In the genomic region with DNA sequence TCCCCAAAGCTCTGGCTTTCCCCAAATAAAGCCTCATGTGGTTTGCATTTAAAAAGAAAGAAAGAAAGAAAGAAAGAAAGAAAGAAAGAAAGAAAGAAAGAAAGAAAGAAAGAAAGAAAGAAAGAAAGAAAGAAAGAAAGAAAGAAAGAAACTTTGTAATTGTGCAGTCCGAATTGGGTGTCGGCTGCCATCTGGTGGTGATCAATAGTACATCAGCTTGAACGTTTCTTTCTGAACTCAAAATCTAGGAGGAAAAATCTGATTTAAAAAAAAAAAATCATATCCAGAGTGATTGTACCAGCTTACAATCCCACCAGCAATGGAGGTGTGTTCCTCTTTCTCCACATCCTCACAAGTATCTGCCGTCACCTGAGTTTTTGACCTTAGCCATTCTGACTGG, we compare ENCODE assay signal across 11 mouse cellular contexts. TPM values are rescaled to one million over a fixed set of nuclear protein-coding genes. Genes with fewer than 3 reads are reported as not detected.
DNase-seq lines count a peak whose midpoint lies in the region; ATAC-seq and TF ChIP-seq lines count a peak whose summit lies in the region.
"Not testable (repeated sequence)": the region's sequence is repeated elsewhere in the genome, so short reads cannot be mapped to it uniquely, and the experiment has no call there.
"Had no signal": no experiment of that assay in that cellular context is flagged by ENCODE, and none has a peak within 500 bp of the region (broad histone marks: within the 10 kb centered on the region; RNA-seq: fewer than 3 reads in every experiment).

No protein-coding gene starts in this region.

- WGBS in hindbrain, postnatal 0 days: 18% methylated on average over 4 of the region's 4 CpGs

- peak; percentile 67 for TF ChIP-seq CTCF in hindbrain, postnatal 0 days (IDR thresholded peaks at IDR 0.05; ENCODE audit: low read depth)

- ATAC-seq in hindbrain, postnatal 0 days: not testable (repeated sequence)
- peak; percentile 73 for ATAC-seq in megakaryocyte, adult 5-6 weeks (ENCODE audit: poor library complexity, severe bottlenecking)

- H3K4me3 ChIP-seq in hindbrain, postnatal 0 days (ENCODE audit: low read length): not testable (repeated sequence)

- H3K9me3 ChIP-seq in hindbrain, postnatal 0 days (ENCODE audit: low read length): not testable (repeated sequence)

- DNase-seq in MN1 (ENCODE audit: low spot score): peak; percentile 25
- peak; percentile 19 for DNase-seq in c-Kit-positive CD71-positive TER-119-positive erythroid progenitor cells, embryonic 14.5 days (ENCODE audit: low spot score)
- DNase-seq in embryo, embryonic 11 days: peak; percentile 19
- peak; percentile 36 for DNase-seq in hindbrain, postnatal 0 days (ENCODE audit: low spot score)
- DNase-seq in layer of hippocampus, postnatal 25 days (ENCODE audit: extremely low spot score in 1 of 2, low spot score in 1 of 2): peak; percentile 9 to 59
- peak; percentile 29 to 49 for DNase-seq in right cerebral cortex, postnatal 10 days (ENCODE audit: low spot score in 2 of 2)

- not testable (repeated sequence) for H3K27me3 ChIP-seq in hindbrain, postnatal 0 days (ENCODE audit: insufficient read depth, low read length)

- not testable (repeated sequence) for H3K27ac ChIP-seq in hindbrain, postnatal 0 days

- not testable (repeated sequence) for H3K9ac ChIP-seq in hindbrain, postnatal 0 days (replicated peaks; ENCODE audit: low read length)

- not testable (repeated sequence) for H3K36me3 ChIP-seq in hindbrain, postnatal 0 days (ENCODE audit: insufficient read depth, low read length)

- not testable (repeated sequence) for H3K4me2 ChIP-seq in hindbrain, postnatal 0 days (ENCODE audit: low read depth, low read length)

- H3K4me1 ChIP-seq in hindbrain, postnatal 0 days (ENCODE audit: insufficient read depth, low read length): not testable (repeated sequence)

RNA-seq across cellular contexts. Expression of gene Neurod4, which starts 18.7 kb away (rescaled TPM):
- 0.65 and 2.6 TPM in 2 replicates for total RNA-seq in hindbrain, postnatal 0 days (2014; rRNA removed)
- polyA plus RNA-seq in hindbrain, postnatal 0 days (2015; fragmentation: Nextera tagmentation; extraction: Ambion mirVana): 0.91 and 1.3 TPM in 2 replicates
- under 1 TPM in 1 of 2 experiments, not detected in 1; 0.20 TPM for total RNA-seq in layer of hippocampus, postnatal 25 days (2021)
- not detected in 2 replicates for total RNA-seq in megakaryocyte, adult 5-6 weeks (2015)
- total RNA-seq in megakaryocyte, adult 5-6 weeks (2017): not detected in 2 replicates
- total RNA-seq: heart, postnatal 25 days had no signal
- polyA plus RNA-seq: liver, embryonic 11.5 days; stomach, embryonic 14.5 days; urinary bladder, adult 2 months had no signal

RNA-seq across cellular contexts. Expression of gene Tespa1, which starts 23.9 kb away (rescaled TPM):
- total RNA-seq in hindbrain, postnatal 0 days (2014; rRNA removed): not detected in 2 replicates
- polyA plus RNA-seq in hindbrain, postnatal 0 days (2015; fragmentation: Nextera tagmentation; extraction: Ambion mirVana): not detected in 2 replicates
- total RNA-seq in layer of hippocampus, postnatal 25 days (2021): 1 to 10 TPM; 1.3 to 1.6 TPM
- total RNA-seq in megakaryocyte, adult 5-6 weeks (2015): 8.2 and 18.6 TPM in 2 replicates
- total RNA-seq in megakaryocyte, adult 5-6 weeks (2017): 15.5 and 32.0 TPM in 2 replicates
